Mouse (Mus musculus) midbrain, embryonic 11.5 days (tissue): ENCODE results near the gene Ly9. TPM values are rescaled to one million over a fixed set of nuclear protein-coding genes. Genes with fewer than 3 reads are reported as not detected.

Source experiments
- ATAC-seq: fragments of 200-750 bp; cut with Nextera tagmentation; 2 replicates; pipeline ENCODE4 v1.8.0; 2017; ENCODE audit warnings: moderate TSS enrichment, moderate library complexity; ENCODE audit not compliant: low FRiP score
- DNase-seq: peaks from one replicate; pipeline ENCODE4 v3.0.0; 2015; ENCODE audit warnings: low spot score; ENCODE audit errors: missing footprints
- H3K27ac ChIP-seq: fragments of 300-500 bp; sonication (generic); 2 replicates; pipeline ENCODE4 v1.5.1; 2014; ENCODE audit warnings: low read depth, low read length
- H3K27me3 ChIP-seq: fragments of 300-500 bp; sonication (generic); 2 replicates; pipeline ENCODE4 v1.6.1; 2014; ENCODE audit warnings: mild to moderate bottlenecking, low read length, moderate library complexity, mixed read lengths; ENCODE audit not compliant: control insufficient read depth, insufficient read depth
- H3K36me3 ChIP-seq: fragments of 300-500 bp; sonication (generic); 2 replicates; pipeline ENCODE4 v1.6.1; 2014; ENCODE audit warnings: mild to moderate bottlenecking, low read length, moderate library complexity, mixed read lengths; ENCODE audit not compliant: control insufficient read depth, insufficient read depth
- H3K4me1 ChIP-seq: fragments of 300-500 bp; sonication (generic); 2 replicates; pipeline ENCODE4 v1.6.1; 2014; ENCODE audit warnings: low read length; ENCODE audit not compliant: control insufficient read depth, insufficient read depth
- H3K4me2 ChIP-seq: fragments of 300-500 bp; sonication (generic); 2 replicates; pipeline ENCODE4 v1.6.1; 2014; ENCODE audit warnings: mild to moderate bottlenecking, moderate library complexity
- H3K4me3 ChIP-seq: fragments of 300-500 bp; sonication (generic); 2 replicates; pipeline ENCODE4 v1.5.1; 2014; ENCODE audit warnings: low read depth, low read length
- H3K9ac ChIP-seq: fragments of 300-500 bp; sonication (generic); 2 replicates; pipeline ENCODE4 v1.6.1; 2014; ENCODE audit warnings: low read length
- H3K9me3 ChIP-seq: fragments of 300-500 bp; sonication (generic); 2 replicates; pipeline ENCODE4 v1.6.1; 2016; ENCODE audit warnings: low read length; ENCODE audit not compliant: control insufficient read depth
- WGBS: fragments of 180-500 bp; shearing (Covaris S2); extraction: QIAGEN DNeasy Blood & Tissue Kit; methylation state at CpG from one replicate; pipeline ENCODE4 v1.1.7; 2014; 5-methylcytosine and 5-hydroxymethylcytosine counted together
- polyA plus RNA-seq: library from polyadenylated mRNA; unstranded; fragments of >200 nt; fragmentation: Nextera tagmentation; extraction: Ambion mirVana; gene quantifications from 2 replicates; pipeline ENCODE4 v1.2.1, GENCODE M21; 2014

The Ly9 gene
- polyA plus RNA-seq, 1 experiment from 2014 or later, result not detected

DNA sequence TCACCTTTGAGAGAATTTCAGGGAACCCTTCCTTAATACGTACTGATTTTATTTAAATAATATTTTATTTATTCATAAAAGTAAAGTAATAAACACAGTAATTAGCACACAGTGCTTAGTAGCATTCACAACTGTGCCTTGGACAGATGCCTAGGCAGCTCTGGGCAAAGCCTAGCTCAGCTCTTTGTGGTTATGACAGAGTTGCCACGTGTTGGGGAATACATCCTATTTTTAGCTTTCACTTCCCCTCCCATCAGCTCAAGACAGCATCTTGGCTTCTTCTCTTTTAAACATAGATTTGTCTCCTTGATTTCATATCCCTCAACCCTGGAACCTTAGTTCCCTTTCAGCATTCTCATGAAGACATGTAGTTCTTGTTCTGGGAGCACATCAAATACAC lies 24.2 kb upstream of the Ly9 start:
- DNase-seq, result no peak
- ATAC-seq, result no peak
- Histone ChIP-seq H3K27ac (no peak overlapping the region), H3K36me3 (no peaks in the 10 kb centered on the region), H3K4me3 (no peak overlapping the region), H3K27me3 (no peaks in the 10 kb centered on the region), H3K9ac (no peak overlapping the region), H3K9me3 (no peaks in the 10 kb centered on the region), H3K4me2 (no peak overlapping the region), H3K4me1 (no peaks in the 10 kb centered on the region)
- WGBS, result 90% methylated on average over 2 of the region's 2 CpGs

DNA sequence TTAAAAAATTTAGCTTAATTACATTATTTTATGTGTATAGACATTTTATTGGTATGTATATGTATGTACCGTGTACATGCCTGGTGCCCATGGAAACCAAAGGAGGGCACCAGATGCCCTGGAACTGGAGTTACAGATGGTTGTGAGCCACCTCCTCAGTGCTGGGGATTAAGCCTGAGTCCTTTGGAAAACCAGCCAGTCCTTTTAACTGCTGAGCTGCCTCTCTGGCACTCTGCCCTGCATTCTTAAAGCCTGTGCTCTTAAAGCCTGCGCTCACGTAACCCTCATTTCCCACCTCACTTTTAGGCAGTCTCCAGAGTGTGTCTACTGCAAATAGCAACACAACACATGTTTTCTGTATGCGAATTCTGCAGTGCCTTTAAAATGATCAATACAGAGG lies 23.7 kb upstream of the Ly9 start:
- Histone ChIP-seq H3K9me3 (no peaks in the 10 kb centered on the region), H3K36me3 (no peaks in the 10 kb centered on the region), H3K27me3 (no peaks in the 10 kb centered on the region), H3K4me3 (no peak overlapping the region), H3K9ac (no peak overlapping the region), H3K4me1 (no peaks in the 10 kb centered on the region), H3K4me2 (no peak overlapping the region), H3K27ac (no peak overlapping the region)
- no peak for DNase-seq
- 83% methylated on average over 4 of the region's 4 CpGs for WGBS
- no peak for ATAC-seq

DNA sequence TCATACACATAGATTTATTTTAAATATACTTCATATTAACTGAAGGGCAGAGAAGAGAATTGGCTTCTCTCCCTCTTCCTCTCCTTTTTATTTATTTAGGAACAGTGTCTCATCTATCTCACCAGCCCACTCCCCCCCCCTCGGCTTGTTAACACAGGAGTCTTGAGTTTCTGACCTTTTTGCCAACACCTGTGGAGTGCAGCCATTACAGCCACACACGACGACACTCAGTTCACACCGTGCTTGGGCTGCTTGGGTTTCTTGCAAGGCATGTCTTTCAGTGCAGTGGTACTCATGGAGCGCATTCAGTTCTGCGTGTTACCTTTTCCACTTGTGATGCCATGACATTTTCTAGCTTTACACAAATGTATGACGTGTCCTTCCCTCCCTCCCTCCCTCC lies 22.8 kb upstream of the Ly9 start:
- Histone ChIP-seq H3K36me3 (no peaks in the 10 kb centered on the region), H3K9me3 (no peaks in the 10 kb centered on the region), H3K4me3 (no peak overlapping the region), H3K4me2 (no peak overlapping the region), H3K27ac (no peak overlapping the region), H3K9ac (no peak overlapping the region), H3K4me1 (no peaks in the 10 kb centered on the region), H3K27me3 (no peaks in the 10 kb centered on the region)
- 84% methylated on average over 7 of the region's 7 CpGs for WGBS
- no peak for ATAC-seq
- DNase-seq, result no peak

DNA sequence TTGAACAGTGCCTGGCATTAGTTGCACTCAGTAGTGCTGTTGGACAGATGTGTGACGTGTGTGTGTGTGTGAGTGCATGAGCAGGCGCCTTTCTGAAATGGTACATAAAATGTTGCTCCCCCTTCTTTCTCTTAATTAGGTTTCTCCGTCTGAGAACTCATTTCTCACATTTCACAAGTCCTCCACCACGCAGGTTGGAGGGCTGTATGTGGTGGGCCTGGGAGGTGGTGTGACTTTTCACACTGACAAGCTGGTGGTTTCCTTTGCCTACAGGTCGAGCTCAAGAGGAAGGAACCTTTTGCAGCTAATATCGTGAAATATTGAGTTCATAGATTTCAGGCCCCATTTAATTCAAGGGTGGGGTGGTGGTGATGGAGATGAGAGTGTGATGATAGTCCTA lies 22.0 kb upstream of the Ly9 start:
- H3K9me3 ChIP-seq, result no peaks in the 10 kb centered on the region
- no peaks in the 10 kb centered on the region for H3K4me1 ChIP-seq
- no peak overlapping the region for H3K4me2 ChIP-seq
- 82% methylated on average over 6 of the region's 6 CpGs for WGBS
- no peak overlapping the region for H3K9ac ChIP-seq
- no peak overlapping the region for H3K4me3 ChIP-seq
- no peak for DNase-seq
- no peaks in the 10 kb centered on the region for H3K27me3 ChIP-seq
- no peak for ATAC-seq
- no peaks in the 10 kb centered on the region for H3K36me3 ChIP-seq
- H3K27ac ChIP-seq, result no peak overlapping the region

DNA sequence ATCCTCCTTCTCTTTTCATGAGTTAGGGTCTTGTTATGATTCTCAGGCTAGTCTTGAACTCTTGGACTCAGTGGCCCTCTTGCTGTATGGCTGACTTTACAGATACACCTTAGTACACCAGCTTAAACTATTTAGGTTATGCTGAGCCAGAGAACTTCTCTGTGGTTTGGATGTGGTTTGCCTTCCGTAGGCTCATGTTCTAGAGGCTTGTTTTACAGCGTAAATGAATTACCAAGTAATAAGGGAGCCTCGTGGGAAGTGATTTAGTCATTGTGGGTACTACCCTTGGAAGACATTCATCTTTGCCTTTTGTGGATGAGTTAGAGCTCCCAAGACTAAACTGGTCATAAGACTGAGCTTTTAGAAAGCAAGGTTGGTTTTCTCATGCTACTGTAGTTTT lies 20.6 kb upstream of the Ly9 start:
- Histone ChIP-seq H3K9me3 (no peaks in the 10 kb centered on the region), H3K9ac (no peak overlapping the region), H3K4me3 (no peak overlapping the region), H3K27ac (no peak overlapping the region), H3K4me2 (no peak overlapping the region), H3K4me1 (no peaks in the 10 kb centered on the region), H3K36me3 (no peaks in the 10 kb centered on the region), H3K27me3 (no peaks in the 10 kb centered on the region)
- 84% methylated on average over 3 of the region's 3 CpGs for WGBS
- ATAC-seq (no peak), DNase-seq (no peak)

DNA sequence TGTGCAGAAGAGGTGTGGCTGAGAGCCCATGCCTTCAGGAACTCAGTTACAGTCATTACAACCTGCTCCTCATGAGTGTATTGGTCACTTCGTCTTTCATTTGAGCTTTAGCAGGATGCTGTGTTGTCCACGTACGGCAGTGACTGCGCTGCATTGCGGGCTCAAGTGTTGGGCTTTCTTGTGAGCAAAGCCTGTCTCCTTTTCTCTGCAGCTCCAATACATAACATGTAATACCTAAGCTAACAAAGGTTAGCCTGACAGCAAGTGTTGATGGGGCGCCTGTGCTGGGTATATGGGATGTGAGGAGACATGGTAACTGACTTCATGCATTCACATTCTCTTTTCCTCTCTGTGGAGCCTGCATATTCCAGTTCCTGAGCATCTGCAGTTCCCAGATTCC lies 12.9 kb upstream of the Ly9 start:
- H3K4me1 ChIP-seq, result no peaks in the 10 kb centered on the region
- no peak overlapping the region for H3K9ac ChIP-seq
- no peak overlapping the region for H3K4me2 ChIP-seq
- H3K36me3 ChIP-seq, result no peaks in the 10 kb centered on the region
- H3K27me3 ChIP-seq, result no peaks in the 10 kb centered on the region
- DNase-seq (no peak), ATAC-seq (no peak)
- WGBS, result 94% methylated on average over 6 of the region's 6 CpGs
- no peak overlapping the region for H3K27ac ChIP-seq
- no peaks in the 10 kb centered on the region for H3K9me3 ChIP-seq
- no peak overlapping the region for H3K4me3 ChIP-seq

DNA sequence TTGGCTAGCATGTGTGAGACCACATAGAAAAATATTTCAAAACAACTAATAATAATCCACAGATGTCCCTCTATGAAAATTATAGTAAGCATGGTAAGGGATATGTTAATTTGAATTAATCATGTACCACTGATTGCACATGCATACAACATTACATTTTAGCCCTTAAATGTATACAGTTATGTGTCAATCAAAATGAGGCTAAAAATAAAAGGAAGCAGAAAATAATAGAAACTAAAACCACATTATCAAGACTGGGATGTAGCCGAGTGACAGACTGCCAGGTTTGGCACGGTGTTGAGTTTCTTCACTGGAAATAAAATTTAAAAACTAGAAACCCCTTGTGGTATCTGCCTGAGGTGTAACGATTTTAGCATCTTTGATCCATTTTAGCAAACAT lies 12.4 kb upstream of the Ly9 start:
- Histone ChIP-seq H3K4me1 (no peaks in the 10 kb centered on the region), H3K27me3 (no peaks in the 10 kb centered on the region), H3K9me3 (no peaks in the 10 kb centered on the region), H3K36me3 (no peaks in the 10 kb centered on the region), H3K4me2 (no peak overlapping the region), H3K4me3 (no peak overlapping the region), H3K9ac (no peak overlapping the region), H3K27ac (no peak overlapping the region)
- 91% methylated on average over 3 of the region's 3 CpGs for WGBS
- ATAC-seq (no peak), DNase-seq (no peak)

DNA sequence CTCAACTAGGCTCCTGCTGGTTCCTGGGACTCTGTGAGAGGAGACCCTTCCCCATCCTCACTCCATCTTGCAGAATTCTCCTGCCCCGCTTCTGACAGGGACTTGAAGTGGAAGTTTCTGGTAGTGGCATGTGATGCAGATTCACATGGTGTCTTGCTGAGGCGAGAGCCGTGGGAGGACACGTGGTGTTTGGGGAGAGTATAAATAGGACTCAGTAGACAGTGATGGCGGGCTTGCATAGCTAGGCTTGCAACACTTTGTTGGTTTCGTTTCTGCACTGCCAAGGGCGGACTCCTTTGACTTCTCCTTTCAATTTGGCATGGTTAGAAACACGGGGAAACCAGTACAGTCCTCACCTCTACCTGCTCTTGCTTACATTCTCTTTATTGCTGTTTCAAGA lies 11.8 kb upstream of the Ly9 start:
- H3K27ac ChIP-seq, result no peak overlapping the region
- no peak for ATAC-seq
- H3K9me3 ChIP-seq, result no peaks in the 10 kb centered on the region
- H3K36me3 ChIP-seq, result no peaks in the 10 kb centered on the region
- H3K27me3 ChIP-seq, result no peaks in the 10 kb centered on the region
- H3K4me2 ChIP-seq, result no peak overlapping the region
- DNase-seq, result no peak
- H3K4me1 ChIP-seq, result no peaks in the 10 kb centered on the region
- 83% methylated on average over 8 of the region's 8 CpGs for WGBS
- no peak overlapping the region for H3K9ac ChIP-seq
- no peak overlapping the region for H3K4me3 ChIP-seq

DNA sequence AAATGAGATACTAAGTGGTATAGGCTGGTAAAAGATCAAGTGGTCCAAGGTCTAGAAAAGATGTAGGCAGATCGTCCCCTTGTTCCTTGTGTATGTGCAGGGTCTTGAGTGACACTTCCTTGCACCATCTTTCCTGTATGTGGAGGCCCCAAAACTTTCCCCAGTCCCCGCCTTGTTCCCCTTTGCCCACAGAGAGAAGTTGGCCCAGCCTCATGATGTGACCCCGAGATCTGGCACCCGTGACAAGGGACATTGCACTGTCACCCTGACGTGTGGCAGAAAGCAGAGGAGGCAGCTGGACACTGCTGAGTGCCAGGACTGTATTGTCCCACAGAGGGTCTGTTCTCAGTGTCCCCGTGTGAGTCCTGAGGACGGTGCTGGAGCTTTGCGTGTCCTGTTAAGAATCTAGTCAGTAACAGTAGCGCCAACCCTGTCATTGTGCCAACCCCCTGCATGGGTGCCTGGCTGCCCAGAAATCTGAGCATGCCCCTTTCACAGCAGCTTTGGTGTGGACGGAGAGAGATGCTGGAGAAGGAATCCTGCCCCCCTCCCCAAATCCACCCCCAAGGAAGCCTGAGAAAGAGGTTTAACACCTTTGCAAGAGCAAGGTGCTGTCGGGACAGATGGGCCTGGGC lies 9.8 kb upstream of the Ly9 start:
- Histone ChIP-seq H3K36me3 (no peaks in the 10 kb centered on the region), H3K27me3 (no peaks in the 10 kb centered on the region), H3K27ac (no peak overlapping the region), H3K4me1 (no peaks in the 10 kb centered on the region), H3K4me2 (no peak overlapping the region), H3K4me3 (no peak overlapping the region), H3K9ac (no peak overlapping the region), H3K9me3 (no peaks in the 10 kb centered on the region)
- ATAC-seq (no peak), DNase-seq (no peak)
- 88% methylated on average over 11 of the region's 11 CpGs for WGBS

DNA sequence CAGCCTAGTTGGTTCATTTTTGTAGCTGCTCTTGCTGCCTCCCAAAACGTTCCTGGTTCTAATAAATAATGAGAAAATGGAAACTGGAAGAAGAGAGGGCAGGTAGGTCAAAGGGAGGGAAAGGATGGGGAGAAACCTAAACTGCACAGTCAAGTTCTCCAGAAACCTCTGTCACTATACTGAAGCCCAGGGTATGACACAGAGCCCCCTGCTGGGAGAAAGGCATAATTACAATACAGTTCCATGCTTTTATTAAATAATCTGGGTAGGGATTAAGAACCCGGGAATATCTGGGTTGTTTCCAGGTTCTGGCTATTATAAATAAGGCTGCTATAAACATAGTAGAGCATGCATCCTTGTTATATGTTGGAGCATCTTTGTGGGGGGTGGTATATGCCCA lies 6.8 kb upstream of the Ly9 start:
- H3K36me3 ChIP-seq, result no peaks in the 10 kb centered on the region
- 41% methylated on average over 2 of the region's 2 CpGs for WGBS
- DNase-seq, result no peak
- no peak overlapping the region for H3K4me3 ChIP-seq
- no peaks in the 10 kb centered on the region for H3K9me3 ChIP-seq
- no peak overlapping the region for H3K27ac ChIP-seq
- H3K27me3 ChIP-seq, result no peaks in the 10 kb centered on the region
- no peak overlapping the region for H3K4me2 ChIP-seq
- H3K4me1 ChIP-seq, result no peaks in the 10 kb centered on the region
- ATAC-seq, result no peak
- no peak overlapping the region for H3K9ac ChIP-seq
